Mouse (Mus musculus): Measurements from ENCODE around the gene Klhl29.

GRCm38 (mm10) chr12:5397423-5397822, 21.9 kb upstream of the Klhl29 start:
- TF ChIP-seq CTCF (IDR thresholded peaks at IDR 0.05; ENCODE audit: borderline replicate concordance, control insufficient read depth, extremely low read depth, insufficient read depth, low read length, poor library complexity) (no peak), POLR2A (IDR thresholded peaks at IDR 0.05; ENCODE audit: control insufficient read depth, extremely low read depth, insufficient read depth, low read length, poor library complexity) (no peak)
